Mouse (Mus musculus) Muller cell, postnatal 12 days (primary cell): ENCODE data around the gene Slc35c1.
A peak's percentile ranks its signal among the peaks of the same experiment; 100 is the strongest.

Experiments
- DNase-seq: peaks from one replicate; pipeline ENCODE4 v3.0.0-alpha.2; 2015; ENCODE audit errors: inconsistent ontology term

The Slc35c1 gene

GRCm38 (mm10) chr2:92459921-92460707, at the start of gene Slc35c1:
TSS of gene Slc35c1 (minus strand) at chr2:92460538.
- DNase-seq, result peak; percentile 15

GRCm38 (mm10) chr2:92505291-92505690, 45.0 kb upstream of the Slc35c1 start:
- no peak for DNase-seq

- no peak for DNase-seq
Measured at GRCm38 (mm10) chr2:92503421-92503820, 43.1 kb upstream of the Slc35c1 start.

GRCm38 (mm10) chr2:92499701-92500322, 39.5 kb upstream of the Slc35c1 start:
- DNase-seq, result no peak

- no peak for DNase-seq
Measured at GRCm38 (mm10) chr2:92497112-92497511, 36.8 kb upstream of the Slc35c1 start.

GRCm38 (mm10) chr2:92496681-92497080, 36.3 kb upstream of the Slc35c1 start:
- no peak for DNase-seq

GRCm38 (mm10) chr2:92494956-92495355, 34.6 kb upstream of the Slc35c1 start:
- DNase-seq, result no peak

- DNase-seq, result no peak
Measured at GRCm38 (mm10) chr2:92494423-92494822, 34.1 kb upstream of the Slc35c1 start.

- peak; percentile 81 for DNase-seq
Measured at GRCm38 (mm10) chr2:92493656-92494390, 33.5 kb upstream of the Slc35c1 start.

GRCm38 (mm10) chr2:92491950-92492501, 31.7 kb upstream of the Slc35c1 start:
- DNase-seq, result peak; percentile 62

- DNase-seq, result no peak
Measured at GRCm38 (mm10) chr2:92490541-92490940, 30.2 kb upstream of the Slc35c1 start.

- DNase-seq, result no peak
Measured at GRCm38 (mm10) chr2:92487791-92488190, 27.5 kb upstream of the Slc35c1 start.

GRCm38 (mm10) chr2:92486911-92487310, 26.6 kb upstream of the Slc35c1 start:
- no peak for DNase-seq

GRCm38 (mm10) chr2:92486403-92486802, 26.1 kb upstream of the Slc35c1 start:
- peak; percentile 54 for DNase-seq

- DNase-seq, result peak; percentile 76
Measured at GRCm38 (mm10) chr2:92485640-92486295, 25.4 kb upstream of the Slc35c1 start.

- no peak for DNase-seq
Measured at GRCm38 (mm10) chr2:92484256-92485025, 24.1 kb upstream of the Slc35c1 start.

GRCm38 (mm10) chr2:92483505-92483904, 23.2 kb upstream of the Slc35c1 start:
- DNase-seq, result no peak

- no peak for DNase-seq
Measured at GRCm38 (mm10) chr2:92482551-92482950, 22.2 kb upstream of the Slc35c1 start.

- DNase-seq, result no peak
Measured at GRCm38 (mm10) chr2:92478313-92478688, 18.0 kb upstream of the Slc35c1 start.

- DNase-seq, result no peak
Measured at GRCm38 (mm10) chr2:92477672-92478312, 17.5 kb upstream of the Slc35c1 start.
